ENCODE assay signal across 9 mouse cellular contexts in genomic region chr14:11556356-11557130, GRCm38 (mm10). TPM values are rescaled to one million over a fixed set of nuclear protein-coding genes. Genes with fewer than 3 reads are reported as not detected.
A peak's percentile ranks its signal among the peaks of the same experiment; 100 is the strongest.
DNase-seq lines count a peak whose midpoint lies in the region; ATAC-seq and TF ChIP-seq lines count a peak whose summit lies in the region.
"Had no signal": no experiment of that assay in that cellular context is flagged by ENCODE, and none has a peak within 500 bp of the region (broad histone marks: within the 10 kb centered on the region; RNA-seq: fewer than 3 reads in every experiment).

No protein-coding gene starts in this region.

- H3K36me3 ChIP-seq in embryonic facial prominence, embryonic 14.5 days (ENCODE audit: control insufficient read depth, insufficient read depth, low read length), result no peaks in the 10 kb centered on the region
- no peaks in the 10 kb centered on the region for H3K36me3 ChIP-seq in kidney, adult 2 months (ENCODE audit: control insufficient read depth, insufficient read depth, low read length)
- H3K36me3 ChIP-seq in midbrain, embryonic 11.5 days (ENCODE audit: control insufficient read depth, insufficient read depth, low read length), result no peaks in the 10 kb centered on the region
- H3K36me3 ChIP-seq in stomach, postnatal 0 days (ENCODE audit: control insufficient read depth, insufficient read depth, low read length), result no peaks in the 10 kb centered on the region

- peak overlapping the region; percentile 91 for H3K4me2 ChIP-seq in embryonic facial prominence, embryonic 14.5 days (ENCODE audit: low read depth, low read length)
- peak overlapping the region; percentile 95 for H3K4me2 ChIP-seq in midbrain, embryonic 11.5 days
- peak overlapping the region; percentile 95 for H3K4me2 ChIP-seq in stomach, postnatal 0 days (replicated peaks; ENCODE audit: low read depth)

- WGBS in embryonic facial prominence, embryonic 14.5 days, result 5% methylated on average over 25 of the region's 26 CpGs
- 3% methylated on average over 26 of the region's 26 CpGs for WGBS in kidney, adult 2 months
- WGBS in midbrain, embryonic 11.5 days, result 13% methylated on average over 26 of the region's 26 CpGs
- 3% methylated on average over 26 of the region's 26 CpGs for WGBS in stomach, postnatal 0 days

- no peaks in the 10 kb centered on the region for H3K27me3 ChIP-seq in embryonic facial prominence, embryonic 14.5 days (replicated peaks; ENCODE audit: control insufficient read depth, insufficient read depth, low read length)
- H3K27me3 ChIP-seq in kidney, adult 2 months (replicated peaks; ENCODE audit: control insufficient read depth, insufficient read depth, low read length), result no peaks in the 10 kb centered on the region
- no peaks in the 10 kb centered on the region for H3K27me3 ChIP-seq in midbrain, embryonic 11.5 days (ENCODE audit: control insufficient read depth, insufficient read depth, low read length)
- no peaks in the 10 kb centered on the region for H3K27me3 ChIP-seq in stomach, postnatal 0 days (ENCODE audit: control insufficient read depth, insufficient read depth, low read length)

- no peak for ATAC-seq in embryonic facial prominence, embryonic 14.5 days (ENCODE audit: low read depth)
- ATAC-seq in midbrain, embryonic 11.5 days (ENCODE audit: low FRiP score), result peak; percentile 11; the same call in 1 of the 2 replicates
- no peak for ATAC-seq in stomach, postnatal 0 days (ENCODE audit: low FRiP score, low TSS enrichment)

- intact Hi-C loops in left cerebral cortex, postnatal 4 days (cut with DNase I), result no loop called here

- no peak overlapping the region for H3K27ac ChIP-seq in embryonic facial prominence, embryonic 14.5 days (replicated peaks; ENCODE audit: low read depth, low read length)
- H3K27ac ChIP-seq in kidney, adult 2 months (ENCODE audit: insufficient read depth, low read depth, low read length), result no peak overlapping the region
- no peak overlapping the region for H3K27ac ChIP-seq in midbrain, embryonic 11.5 days (ENCODE audit: low read depth, low read length)
- H3K27ac ChIP-seq in stomach, postnatal 0 days (replicated peaks), result no peak overlapping the region

- H3K4me3 ChIP-seq in embryonic facial prominence, embryonic 14.5 days (ENCODE audit: low read depth, low read length), result peak overlapping the region; percentile 78
- peak overlapping the region; percentile 98 for H3K4me3 ChIP-seq in kidney, adult 2 months (ENCODE audit: insufficient read depth, low read depth, low read length)
- H3K4me3 ChIP-seq in midbrain, embryonic 11.5 days (ENCODE audit: low read depth, low read length), result peak overlapping the region; percentile 76
- peak overlapping the region; percentile 78 for H3K4me3 ChIP-seq in stomach, postnatal 0 days (ENCODE audit: low read depth, low read length)

- no peak for TF ChIP-seq EP300 in stomach, postnatal 0 days (optimal IDR thresholded peaks at IDR 0.05)

- no peaks in the 10 kb centered on the region for H3K9me3 ChIP-seq in embryonic facial prominence, embryonic 14.5 days (ENCODE audit: control insufficient read depth, low read length)
- no peaks in the 10 kb centered on the region for H3K9me3 ChIP-seq in midbrain, embryonic 11.5 days (ENCODE audit: control insufficient read depth, low read length)
- no peaks in the 10 kb centered on the region for H3K9me3 ChIP-seq in stomach, postnatal 0 days (ENCODE audit: control insufficient read depth, low read length)

- H3K9ac ChIP-seq in embryonic facial prominence, embryonic 14.5 days (ENCODE audit: low read depth, low read length), result peak overlapping the region; percentile 90
- H3K9ac ChIP-seq in midbrain, embryonic 11.5 days (ENCODE audit: low read length), result peak overlapping the region; percentile 92
- 0 out of 2 replicates have a peak overlapping the region, but pooled peaks have one; percentile 82 for H3K9ac ChIP-seq in stomach, postnatal 0 days (ENCODE audit: low read length)

- H3K4me1 ChIP-seq in embryonic facial prominence, embryonic 14.5 days (ENCODE audit: control insufficient read depth, insufficient read depth, low read length), result peaks cover 12% of the 10 kb centered on the region; the same call in 1 of the 2 replicates
- H3K4me1 ChIP-seq in kidney, adult 2 months (ENCODE audit: control insufficient read depth, insufficient read depth, low read length), result peaks cover 6% of the 10 kb centered on the region; the same call in 1 of the 2 replicates
- H3K4me1 ChIP-seq in midbrain, embryonic 11.5 days (ENCODE audit: control insufficient read depth, insufficient read depth, low read length), result peaks cover 16% of the 10 kb centered on the region
- no peaks in the 10 kb centered on the region; the same call in none of the 2 replicates for H3K4me1 ChIP-seq in stomach, postnatal 0 days (replicated peaks; ENCODE audit: control insufficient read depth, insufficient read depth)

- peak; percentile 26 for DNase-seq in brain, embryonic 18.5 days (ENCODE audit: low read depth, low spot score)
- peak; percentile 72 for DNase-seq in embryonic facial prominence, embryonic 14.5 days (ENCODE audit: low spot score)
- DNase-seq in heart, adult 8-10 months (ENCODE audit: low spot score), result peak; percentile 72
- DNase-seq in kidney, adult 2 months, result peak; percentile 74
- peak; percentile 73 for DNase-seq in left cerebral cortex, postnatal 4 days
- peak; percentile 95 for DNase-seq in midbrain, embryonic 11.5 days (ENCODE audit: low spot score, missing footprints)
- peak; percentile 70 for DNase-seq in stomach, postnatal 0 days (ENCODE audit: low spot score)
- DNase-seq in thymus, postnatal 36 days, result no peak

- peak; percentile 61 for TF ChIP-seq CTCF in kidney, adult 2 months (conservative IDR thresholded peaks at IDR 0.05; ENCODE audit: insufficient read depth, insufficient read length, low read depth, low read length)
- TF ChIP-seq CTCF in stomach, postnatal 0 days (IDR thresholded peaks at IDR 0.05; ENCODE audit: low read depth), result peak; percentile 72

- no peak for TF ChIP-seq POLR2A in kidney, adult 2 months (IDR thresholded peaks at IDR 0.05; ENCODE audit: low read depth, low read length)

RNA-seq across cellular contexts. Expression of gene Ptprg, which starts 3.2 kb away (rescaled TPM):
- 23.5 and 28.2 TPM in 2 replicates for polyA plus RNA-seq in embryonic facial prominence, embryonic 14.5 days (2014; fragmentation: Nextera tagmentation; extraction: Ambion mirVana)
- 10 to 100 TPM; 43.4 to 66.5 (median 48.8) TPM for total RNA-seq in heart, adult 8-10 months (2022)
- 39.2 and 44.2 TPM in 2 replicates for polyA plus RNA-seq in kidney, adult 2 months (2012; rRNA removed)
- 100 to 1,000 TPM; 127 to 141 TPM for total RNA-seq in left cerebral cortex, postnatal 4 days (2021)
- 30.1 and 33.7 TPM in 2 replicates for polyA plus RNA-seq in midbrain, embryonic 11.5 days (2014; fragmentation: Nextera tagmentation; extraction: Ambion mirVana)
- 5.4 and 6.2 TPM in 2 replicates for polyA plus RNA-seq in stomach, postnatal 0 days (2015; fragmentation: Nextera tagmentation; extraction: Ambion mirVana)
- total RNA-seq: common myeloid progenitor, adult 5-6 weeks had no signal

Comparison
In these comparisons a context has a peak if more than half of its experiments do, and no peak if none do; other contexts are left out.
1. DNase-seq: peak in brain, embryonic 18.5 days (single experiment), embryonic facial prominence, embryonic 14.5 days (single experiment), heart, adult 8-10 months (single experiment), kidney, adult 2 months (single experiment), left cerebral cortex, postnatal 4 days (single experiment), midbrain, embryonic 11.5 days (single experiment) and stomach, postnatal 0 days (single experiment); none in thymus, postnatal 36 days (0 of 2).
2. Peak in every context shown above with its lines, with median percentiles within 50 percentile points of each other: H3K4me2 ChIP-seq, H3K4me3 ChIP-seq and H3K9ac ChIP-seq.